Mouse (Mus musculus): ENCODE data around the gene Gabarap. TPM values are rescaled to one million over a fixed set of nuclear protein-coding genes. Genes with fewer than 3 reads are reported as not detected.
"Not testable (repeated sequence)": the region's sequence is repeated elsewhere in the genome, so short reads cannot be mapped to it uniquely, and the experiment has no call there.

The Gabarap gene
- polyA plus RNA-seq, 1 experiment from 2014 or later: 463 TPM

DNA sequence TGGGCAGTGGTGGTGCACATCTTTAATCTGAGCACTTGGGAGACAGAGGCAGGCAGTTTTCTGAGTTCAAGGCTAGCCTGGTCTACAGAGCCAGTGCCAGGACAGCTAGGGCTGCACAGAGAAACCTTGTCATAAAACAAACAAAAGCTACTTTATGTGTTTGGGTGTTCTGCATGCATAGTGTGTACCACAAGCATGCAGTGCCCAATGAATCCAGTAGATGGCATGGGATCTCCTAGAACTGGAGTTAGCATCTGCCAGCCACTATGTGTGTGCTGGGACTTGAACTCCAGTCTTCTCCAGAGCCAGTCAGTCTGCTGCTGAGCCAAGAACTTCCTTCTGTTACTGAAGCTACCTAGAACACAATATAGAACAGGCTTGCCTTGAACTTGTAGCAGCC, 10.9 kb downstream of the Gabarap start:
- Histone ChIP-seq H3K4me1 (peaks cover 39% of the 10 kb centered on the region), H3K4me3 (peak overlapping the region; percentile 81), H3K9me3 (no peaks in the 10 kb centered on the region), H3K9ac (peak overlapping the region; percentile 24; the same call in 1 of the 2 replicates), H3K36me3 (peaks cover 50% of the 10 kb centered on the region), H3K4me2 (replicated peaks) (peak overlapping the region; percentile 93), H3K27ac (no peak overlapping the region), H3K27me3 (no peaks in the 10 kb centered on the region)
- ATAC-seq (ENCODE audit: insufficient number of reproducible peaks, insufficient read depth, low FRiP score, low TSS enrichment): no peak

DNA sequence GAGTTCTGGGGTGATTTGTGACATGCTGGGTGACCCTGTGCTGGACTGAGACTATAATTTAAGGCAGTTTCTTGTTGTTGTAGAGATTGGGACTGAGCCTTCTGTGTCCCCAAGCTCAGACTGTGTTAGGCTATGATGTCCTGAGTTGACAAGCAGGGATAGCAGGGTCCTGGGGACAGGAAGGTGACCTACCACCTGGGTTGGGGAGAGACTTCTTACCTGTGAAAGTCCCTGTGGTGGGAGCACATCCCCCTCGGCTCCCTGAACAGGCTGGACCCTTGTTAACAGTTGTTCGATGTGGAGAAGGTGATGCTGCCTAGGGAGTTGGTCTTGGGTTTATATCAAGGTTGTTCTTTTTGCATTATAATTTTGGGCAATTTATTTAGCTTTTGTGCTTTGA, 11.5 kb downstream of the Gabarap start:
- H3K9me3 ChIP-seq: no peaks in the 10 kb centered on the region
- no peak for ATAC-seq (ENCODE audit: insufficient number of reproducible peaks, insufficient read depth, low FRiP score, low TSS enrichment)
- H3K4me3 ChIP-seq: peak overlapping the region; percentile 81
- no peaks in the 10 kb centered on the region for H3K27me3 ChIP-seq
- peaks cover 37% of the 10 kb centered on the region for H3K4me1 ChIP-seq
- WGBS: 87% methylated on average over 2 of the region's 2 CpGs
- peak overlapping the region; percentile 93 for H3K4me2 ChIP-seq (replicated peaks)
- H3K36me3 ChIP-seq: peaks cover 56% of the 10 kb centered on the region
- H3K9ac ChIP-seq: peak overlapping the region; percentile 24; the same call in 1 of the 2 replicates
- H3K27ac ChIP-seq: no peak overlapping the region

- Histone ChIP-seq H3K27me3 (no peaks in the 10 kb centered on the region), H3K9ac (no peak overlapping the region), H3K4me1 (peaks cover 24% of the 10 kb centered on the region), H3K36me3 (peaks cover 62% of the 10 kb centered on the region), H3K4me2 (replicated peaks) (no peak overlapping the region), H3K27ac (no peak overlapping the region), H3K9me3 (no peaks in the 10 kb centered on the region), H3K4me3 (no peak overlapping the region)
- ATAC-seq (ENCODE audit: insufficient number of reproducible peaks, insufficient read depth, low FRiP score, low TSS enrichment): no peak
- 48% methylated on average over 5 of the region's 5 CpGs for WGBS
These were observed 14.6 kb downstream of the Gabarap start for GRCm38 (mm10) chr11:70005521-70005920.

DNA sequence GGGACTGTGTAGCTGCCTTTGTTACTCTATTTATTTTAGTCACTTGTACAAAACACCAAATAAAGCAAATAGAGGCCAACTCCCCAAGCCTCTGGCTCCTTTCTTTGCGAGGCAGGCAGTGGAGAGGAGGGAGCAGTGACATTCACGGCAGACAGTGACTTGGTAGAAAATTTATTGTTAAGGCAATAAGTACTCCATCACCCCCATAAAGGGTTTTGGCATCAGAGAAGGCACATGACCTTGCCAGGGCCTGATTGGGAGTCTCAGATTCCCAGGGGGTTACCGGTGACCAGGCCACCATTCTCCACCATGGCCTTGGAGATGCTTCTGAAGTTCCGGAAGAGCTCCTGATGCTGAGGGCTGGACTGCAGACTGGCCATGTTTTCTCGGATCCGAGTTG, 19.1 kb downstream of the Gabarap start:
- no peak for ATAC-seq (ENCODE audit: insufficient number of reproducible peaks, insufficient read depth, low FRiP score, low TSS enrichment)
- Histone ChIP-seq H3K36me3 (peaks cover 94% of the 10 kb centered on the region), H3K4me1 (peaks cover 12% of the 10 kb centered on the region), H3K9ac (no peak overlapping the region), H3K27ac (no peak overlapping the region), H3K4me2 (replicated peaks) (no peak overlapping the region), H3K27me3 (no peaks in the 10 kb centered on the region), H3K9me3 (no peaks in the 10 kb centered on the region), H3K4me3 (no peak overlapping the region)
- 81% methylated on average over 6 of the region's 6 CpGs for WGBS

DNA sequence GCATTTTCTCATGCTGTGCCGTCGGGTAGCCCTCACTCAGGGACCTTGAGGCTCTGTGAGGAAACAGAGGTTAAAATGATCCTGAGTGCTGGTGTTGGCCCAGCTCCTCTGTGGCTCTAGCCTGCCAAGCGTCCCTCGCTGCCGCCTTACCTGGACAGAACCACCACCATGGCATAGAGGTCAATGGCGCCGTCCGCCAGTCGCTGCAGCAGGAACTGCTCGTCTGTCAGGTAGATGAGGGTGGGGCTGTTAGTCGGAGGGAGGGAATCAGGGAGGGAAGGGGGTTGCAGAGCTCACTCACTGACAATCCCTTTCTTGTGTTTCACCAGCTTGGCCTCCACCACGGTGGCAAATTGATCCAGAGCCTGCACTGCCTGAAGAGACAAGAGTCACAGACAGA, 19.6 kb downstream of the Gabarap start:
- H3K9me3 ChIP-seq: no peaks in the 10 kb centered on the region
- H3K36me3 ChIP-seq: peaks cover 89% of the 10 kb centered on the region
- H3K4me1 ChIP-seq: peaks cover 12% of the 10 kb centered on the region
- no peak overlapping the region for H3K4me3 ChIP-seq
- no peak overlapping the region for H3K4me2 ChIP-seq (replicated peaks)
- H3K9ac ChIP-seq: no peak overlapping the region
- WGBS: 91% methylated on average over 11 of the region's 12 CpGs
- H3K27ac ChIP-seq: no peak overlapping the region
- no peaks in the 10 kb centered on the region for H3K27me3 ChIP-seq
- ATAC-seq (ENCODE audit: insufficient number of reproducible peaks, insufficient read depth, low FRiP score, low TSS enrichment): no peak

DNA sequence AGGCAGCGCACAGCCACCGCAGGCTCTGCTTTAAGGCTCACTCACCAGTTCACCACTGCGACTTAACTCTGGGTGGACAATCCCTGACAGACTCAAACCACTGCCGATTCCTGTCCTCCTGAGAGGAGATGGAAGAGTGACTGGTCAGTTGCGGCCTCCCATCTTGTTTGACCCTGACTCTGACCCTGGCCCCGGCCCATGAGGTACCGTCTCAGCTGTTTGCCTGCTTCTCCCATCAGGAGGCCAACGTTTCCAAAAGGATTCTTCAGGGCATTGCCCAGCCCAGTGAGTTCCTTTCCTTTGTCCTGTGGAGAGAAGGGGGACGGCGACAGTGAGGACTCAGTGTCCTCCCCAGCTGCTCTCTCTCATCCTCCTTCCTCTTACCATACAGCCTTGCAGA, 20.0 kb downstream of the Gabarap start:
- Histone ChIP-seq H3K4me2 (replicated peaks) (no peak overlapping the region), H3K36me3 (peaks cover 85% of the 10 kb centered on the region), H3K4me3 (no peak overlapping the region), H3K27ac (no peak overlapping the region), H3K9me3 (no peaks in the 10 kb centered on the region), H3K9ac (no peak overlapping the region), H3K27me3 (no peaks in the 10 kb centered on the region), H3K4me1 (peaks cover 12% of the 10 kb centered on the region)
- no peak for ATAC-seq (ENCODE audit: insufficient number of reproducible peaks, insufficient read depth, low FRiP score, low TSS enrichment)
- WGBS: 82% methylated on average over 10 of the region's 10 CpGs

- Histone ChIP-seq H3K27ac (no peak overlapping the region), H3K4me2 (replicated peaks) (no peak overlapping the region), H3K4me1 (peaks cover 27% of the 10 kb centered on the region), H3K27me3 (no peaks in the 10 kb centered on the region), H3K4me3 (no peak overlapping the region), H3K36me3 (peaks cover 65% of the 10 kb centered on the region), H3K9ac (no peak overlapping the region), H3K9me3 (no peaks in the 10 kb centered on the region)
- WGBS: 91% methylated on average over 9 of the region's 9 CpGs
- no peak for ATAC-seq (ENCODE audit: insufficient number of reproducible peaks, insufficient read depth, low FRiP score, low TSS enrichment)
These were observed 22.0 kb downstream of the Gabarap start for GRCm38 (mm10) chr11:70012931-70013330.

- 84% methylated on average over 3 of the region's 3 CpGs for WGBS
- Histone ChIP-seq H3K4me3 (no peak overlapping the region), H3K4me1 (peaks cover 28% of the 10 kb centered on the region), H3K36me3 (peaks cover 61% of the 10 kb centered on the region), H3K9ac (no peak overlapping the region), H3K4me2 (replicated peaks) (no peak overlapping the region), H3K27ac (no peak overlapping the region), H3K9me3 (no peaks in the 10 kb centered on the region), H3K27me3 (no peaks in the 10 kb centered on the region)
- ATAC-seq (ENCODE audit: insufficient number of reproducible peaks, insufficient read depth, low FRiP score, low TSS enrichment): no peak
These were observed 22.5 kb downstream of the Gabarap start for GRCm38 (mm10) chr11:70013408-70013807.

- no peak overlapping the region for H3K27ac ChIP-seq
- H3K9ac ChIP-seq: no peak overlapping the region
- no peak for ATAC-seq (ENCODE audit: insufficient number of reproducible peaks, insufficient read depth, low FRiP score, low TSS enrichment)
- H3K27me3 ChIP-seq: no peaks in the 10 kb centered on the region
- 49% methylated on average over 5 of the region's 5 CpGs for WGBS
- H3K36me3 ChIP-seq: peaks cover 54% of the 10 kb centered on the region
- no peak overlapping the region; the same call in 1 of the 2 replicates for H3K4me3 ChIP-seq
- H3K4me2 ChIP-seq (replicated peaks): peak overlapping the region; percentile 78
- H3K4me1 ChIP-seq: peaks cover 30% of the 10 kb centered on the region
- no peaks in the 10 kb centered on the region for H3K9me3 ChIP-seq
These were observed 23.1 kb downstream of the Gabarap start for GRCm38 (mm10) chr11:70014051-70014450.

- peak within 1 kb of the TSS; percentile 52 for H3K4me3 ChIP-seq
These were observed 24.1 kb downstream of the Gabarap start, which contains the start of gene Acadvl for GRCm38 (mm10) chr11:70014880-70015558. Acadvl (minus strand) TSS chr11:70015411.

GRCm38 (mm10) chr11:70015677-70016076, 24.7 kb downstream of the Gabarap start:
- Histone ChIP-seq H3K27me3 (no peaks in the 10 kb centered on the region), H3K36me3 (peaks cover 38% of the 10 kb centered on the region), H3K4me2 (replicated peaks) (peak overlapping the region; percentile 78), H3K4me1 (peaks cover 46% of the 10 kb centered on the region), H3K9ac (no peak overlapping the region), H3K9me3 (no peaks in the 10 kb centered on the region), H3K4me3 (peak overlapping the region; percentile 52; the same call in 1 of the 2 replicates), H3K27ac (0 out of 2 replicates have a peak overlapping the region, but pooled peaks have one; percentile 20)
- 68% methylated on average over 6 of the region's 6 CpGs for WGBS
- no peak for ATAC-seq (ENCODE audit: insufficient number of reproducible peaks, insufficient read depth, low FRiP score, low TSS enrichment)

More at GRCm38 (mm10) chr11:70014880-70015558, 24.1 kb downstream of the Gabarap start, which contains the start of gene Acadvl:
- H3K9me3 ChIP-seq: no peaks in the 10 kb centered on the region
- H3K36me3 ChIP-seq: peaks cover 45% of the 10 kb centered on the region
- H3K27ac ChIP-seq: peak within 1 kb of the TSS; percentile 20; the same call in 1 of the 2 replicates
- peak within 1 kb of the TSS; percentile 78 for H3K4me2 ChIP-seq (replicated peaks)
- under 1% methylated on average over 35 of the region's 35 CpGs for WGBS
- peak within 1 kb of the TSS; percentile 61 for H3K9ac ChIP-seq
- peaks cover 40% of the 10 kb centered on the region for H3K4me1 ChIP-seq
- no peaks in the 10 kb centered on the region for H3K27me3 ChIP-seq
- peak; percentile 77 for ATAC-seq (ENCODE audit: insufficient number of reproducible peaks, insufficient read depth, low FRiP score, low TSS enrichment)

- not testable (repeated sequence) for H3K9me3 ChIP-seq; H3K4me3 ChIP-seq; H3K27me3 ChIP-seq; ATAC-seq (ENCODE audit: insufficient number of reproducible peaks, insufficient read depth, low FRiP score, low TSS enrichment); H3K27ac ChIP-seq; H3K4me2 ChIP-seq (replicated peaks); H3K9ac ChIP-seq
- H3K36me3 ChIP-seq: peaks cover 33% of the 10 kb centered on the region
- peaks cover 46% of the 10 kb centered on the region for H3K4me1 ChIP-seq
- WGBS: 81% methylated on average over 2 of the region's 2 CpGs
These were observed 25.2 kb downstream of the Gabarap start for GRCm38 (mm10) chr11:70016177-70016576.
